Mouse (Mus musculus): Measurements from ENCODE around the gene Pkdcc. TPM values are rescaled to one million over a fixed set of nuclear protein-coding genes. Genes with fewer than 3 reads are reported as not detected.

Pkdcc gene
- 7.1 and 10.8 TPM in 2 replicates for polyA plus RNA-seq (2016; fragmentation: Nextera tagmentation; extraction: Ambion mirVana)

DNA sequence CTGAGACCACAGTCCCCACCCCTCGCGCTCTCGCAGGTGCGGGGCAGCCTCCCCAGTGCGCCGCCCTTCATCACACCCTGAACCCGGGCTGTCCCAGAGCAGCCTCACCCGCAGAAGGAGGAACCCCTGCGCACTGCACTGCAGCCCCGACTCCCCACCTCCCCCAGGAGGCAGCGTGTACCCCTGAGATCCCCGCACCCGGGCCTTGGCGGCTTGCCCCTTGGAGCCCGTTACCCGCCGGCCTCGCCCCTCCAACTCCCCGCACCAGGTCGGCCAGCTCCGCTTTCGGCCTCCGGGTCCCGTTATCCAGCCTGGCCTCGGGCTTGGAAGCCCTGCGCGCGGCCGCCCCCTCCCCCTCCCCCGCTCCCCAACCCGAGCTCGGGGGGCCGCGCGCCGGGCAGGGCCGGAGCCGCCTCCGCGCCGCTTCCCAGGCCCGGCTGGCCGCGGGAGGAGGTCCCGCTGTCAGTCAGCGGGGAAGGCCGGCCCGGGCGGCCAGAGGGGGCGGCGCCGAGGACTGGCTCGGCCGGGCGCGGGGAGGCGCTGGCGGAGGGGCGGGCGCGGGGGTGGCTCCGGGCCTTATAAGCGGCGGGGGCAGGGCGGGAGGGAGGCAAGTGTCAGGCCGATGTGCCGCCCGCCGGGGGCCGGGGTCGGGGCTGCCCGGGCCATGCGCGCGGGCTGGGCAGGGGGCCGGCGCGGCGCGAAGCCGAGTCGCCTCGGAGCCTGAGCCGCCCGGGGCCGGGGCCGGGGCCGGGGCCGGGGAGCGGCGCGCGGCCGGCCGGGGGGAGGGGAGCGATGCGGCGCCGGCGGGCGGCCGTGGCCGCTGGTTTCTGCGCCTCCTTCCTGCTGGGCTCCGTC lies at the start of gene Pkdcc:
Pkdcc (plus strand) TSS at position 619 of the 855 bp plus-strand sequence.
- Histone ChIP-seq H3K27ac (peak within 1 kb of the TSS; percentile 87), H3K4me2 (peak within 1 kb of the TSS; percentile 96), H3K4me1 (peaks cover 59% of the 10 kb centered on the region), H3K9ac (peak within 1 kb of the TSS; percentile 87), H3K4me3 (replicated peaks) (peak within 1 kb of the TSS; percentile 69), H3K9me3 (no peaks in the 10 kb centered on the region), H3K36me3 (replicated peaks) (no peaks in the 10 kb centered on the region), H3K27me3 (peaks cover 56% of the 10 kb centered on the region)
- WGBS, result under 1% methylated on average over 53 of the region's 105 CpGs
- peak; percentile 90 for ATAC-seq (ENCODE audit: low FRiP score)

DNA sequence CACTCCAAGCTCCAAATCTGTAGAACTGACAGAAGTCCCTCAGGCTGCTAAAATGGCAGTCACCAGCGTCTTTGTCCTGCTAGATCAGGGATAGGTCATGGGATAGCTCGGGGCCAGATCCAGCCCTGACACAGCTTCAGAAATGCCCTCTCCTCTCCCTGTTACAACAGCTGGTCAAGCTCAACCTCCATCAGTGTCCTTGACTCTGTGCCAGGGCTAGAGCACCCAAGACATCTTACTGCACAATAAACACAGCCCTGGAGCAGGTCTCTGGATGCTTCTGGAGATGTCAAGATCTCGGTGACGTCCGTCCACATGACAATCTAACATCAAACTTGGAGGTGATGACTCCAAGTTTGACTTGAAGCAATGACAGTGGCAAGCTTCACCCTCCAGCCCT lies 48.9 kb upstream of the Pkdcc start:
- no peak overlapping the region for H3K9ac ChIP-seq
- peaks cover 4% of the 10 kb centered on the region; the same call in 1 of the 2 replicates for H3K9me3 ChIP-seq
- no peak overlapping the region for H3K4me3 ChIP-seq (replicated peaks)
- H3K4me2 ChIP-seq, result no peak overlapping the region
- whole genome bisulfite sequencing, result 83% methylated on average over 5 of the region's 5 CpGs
- ATAC-seq (ENCODE audit: low FRiP score), result no peak
- H3K4me1 ChIP-seq, result peaks cover 22% of the 10 kb centered on the region
- H3K36me3 ChIP-seq (replicated peaks), result no peaks in the 10 kb centered on the region
- no peak overlapping the region for H3K27ac ChIP-seq
- H3K27me3 ChIP-seq, result peaks cover 9% of the 10 kb centered on the region

DNA sequence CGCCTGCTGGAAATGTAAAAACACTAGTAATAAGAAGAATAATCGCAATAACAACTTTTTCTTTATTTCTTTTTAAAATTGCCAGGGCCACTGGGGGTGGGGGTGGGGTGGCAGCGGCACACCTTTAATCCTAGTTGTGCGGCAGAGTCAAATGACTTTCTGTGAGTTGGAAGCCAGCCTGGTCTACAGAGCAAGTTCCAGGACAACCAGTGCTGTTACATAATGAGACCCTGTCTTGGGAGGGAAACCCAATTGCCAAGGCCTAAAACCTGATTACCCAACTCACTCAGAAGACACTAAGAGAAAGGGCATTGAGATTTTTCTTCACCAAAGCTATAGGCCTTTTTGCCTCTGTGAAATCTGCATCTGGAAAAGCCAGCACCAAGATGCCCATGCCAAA lies 38.9 kb upstream of the Pkdcc start:
- H3K27ac ChIP-seq, result no peak overlapping the region

DNA sequence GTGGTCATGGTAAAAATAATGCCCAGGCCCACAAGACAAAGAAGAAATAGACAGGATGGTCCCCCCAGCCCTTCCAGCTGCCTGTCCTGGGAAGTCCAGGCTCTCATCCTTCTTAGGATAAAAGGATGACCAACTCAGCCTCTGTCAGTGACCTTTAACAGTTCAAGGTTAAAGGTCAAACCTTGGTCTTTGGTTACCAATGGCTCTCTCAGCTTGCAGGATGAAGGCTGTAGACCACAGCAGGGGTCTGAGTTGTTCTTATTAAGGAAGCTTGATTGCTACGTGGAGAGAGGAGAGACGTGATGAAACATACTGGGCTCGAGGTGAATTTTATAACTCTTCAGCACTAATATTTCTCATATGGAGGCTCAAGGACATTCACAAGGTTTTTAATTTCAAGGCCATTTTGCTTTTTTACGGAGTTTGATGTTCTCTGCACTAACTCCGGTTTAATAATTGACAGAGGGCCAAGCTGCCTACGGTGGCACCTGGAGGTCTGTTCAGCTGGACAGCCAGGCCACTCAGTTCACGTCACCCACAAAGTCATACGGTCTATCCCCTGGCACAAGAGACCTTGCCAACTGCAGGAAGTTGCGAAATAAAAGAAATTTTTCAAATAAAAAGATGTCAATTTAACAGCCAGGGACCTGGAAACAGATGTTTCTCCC lies 36.5 kb upstream of the Pkdcc start:
- ATAC-seq (ENCODE audit: low FRiP score), result no peak

More for the DNA sequence above, 38.9 kb upstream of the Pkdcc start:
- H3K4me3 ChIP-seq (replicated peaks), result no peak overlapping the region
- no peak overlapping the region for H3K9ac ChIP-seq
- WGBS, result 83% methylated on average over 4 of the region's 4 CpGs
- peaks cover 6% of the 10 kb centered on the region; the same call in 1 of the 2 replicates for H3K4me1 ChIP-seq
- no peaks in the 10 kb centered on the region for H3K27me3 ChIP-seq
- no peak overlapping the region for H3K4me2 ChIP-seq
- no peak for ATAC-seq (ENCODE audit: low FRiP score)
- H3K9me3 ChIP-seq, result peaks cover 9% of the 10 kb centered on the region; the same call in 1 of the 2 replicates
- no peaks in the 10 kb centered on the region for H3K36me3 ChIP-seq (replicated peaks)

DNA sequence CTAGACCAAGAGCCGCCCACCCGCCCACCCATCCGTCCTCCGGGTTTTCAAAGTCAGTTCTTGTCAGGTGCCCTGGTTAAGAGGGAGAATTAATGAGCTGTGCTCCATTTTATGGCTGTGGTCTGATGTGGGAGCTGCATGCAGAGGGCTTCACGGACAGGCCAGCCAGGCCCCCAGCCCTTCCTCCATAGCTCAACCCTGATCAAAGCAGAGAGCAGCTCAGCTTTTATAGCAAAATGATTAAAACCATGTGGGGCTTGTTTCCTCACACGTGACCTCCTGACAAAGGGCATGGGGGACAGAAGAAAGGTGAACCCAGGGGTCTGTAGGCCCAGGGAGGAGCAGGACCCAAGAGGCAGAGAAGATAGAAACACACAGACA lies 36.0 kb upstream of the Pkdcc start:
- WGBS, result 65% methylated on average over 6 of the region's 6 CpGs
- Histone ChIP-seq H3K9me3 (no peaks in the 10 kb centered on the region), H3K4me2 (no peak overlapping the region), H3K27ac (0 out of 2 replicates have a peak overlapping the region, but pooled peaks have one; percentile 8), H3K27me3 (no peaks in the 10 kb centered on the region), H3K9ac (no peak overlapping the region), H3K36me3 (replicated peaks) (no peaks in the 10 kb centered on the region), H3K4me3 (replicated peaks) (no peak overlapping the region), H3K4me1 (peaks cover 6% of the 10 kb centered on the region; the same call in 1 of the 2 replicates)
- ATAC-seq (ENCODE audit: low FRiP score), result no peak

More for the DNA sequence above, 36.5 kb upstream of the Pkdcc start:
- no peaks in the 10 kb centered on the region for H3K27me3 ChIP-seq
- 73% methylated on average over 9 of the region's 9 CpGs for WGBS
- H3K4me3 ChIP-seq (replicated peaks), result no peak overlapping the region
- no peaks in the 10 kb centered on the region for H3K36me3 ChIP-seq (replicated peaks)
- no peak overlapping the region for H3K27ac ChIP-seq
- peaks cover 6% of the 10 kb centered on the region; the same call in 1 of the 2 replicates for H3K4me1 ChIP-seq
- H3K9ac ChIP-seq, result no peak overlapping the region
- no peaks in the 10 kb centered on the region for H3K9me3 ChIP-seq
- H3K4me2 ChIP-seq, result no peak overlapping the region

DNA sequence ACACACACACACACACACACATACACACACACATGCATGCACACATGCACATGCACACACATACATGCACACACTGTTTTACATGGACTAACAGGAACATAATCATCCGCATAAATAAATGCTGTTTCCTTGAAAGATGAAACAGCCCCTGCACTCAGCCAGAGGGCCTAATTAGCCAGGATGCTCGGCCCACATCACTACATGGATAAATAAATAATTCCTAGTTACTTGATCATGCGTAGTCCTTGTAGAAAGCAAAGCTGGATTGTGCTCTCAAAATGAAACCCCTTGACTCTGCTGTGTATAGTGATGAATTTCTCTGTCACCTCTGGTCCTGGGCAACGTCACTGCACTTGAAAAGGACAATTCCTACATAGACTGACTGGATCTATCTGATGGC lies 35.5 kb upstream of the Pkdcc start:
- no peaks in the 10 kb centered on the region for H3K27me3 ChIP-seq
- H3K4me2 ChIP-seq, result no peak overlapping the region
- no peak for ATAC-seq (ENCODE audit: low FRiP score)
- 65% methylated on average over 4 of the region's 4 CpGs for WGBS
- H3K4me1 ChIP-seq, result peaks cover 6% of the 10 kb centered on the region; the same call in 1 of the 2 replicates
- no peak overlapping the region for H3K9ac ChIP-seq
- H3K9me3 ChIP-seq, result no peaks in the 10 kb centered on the region
- no peak overlapping the region for H3K27ac ChIP-seq
- no peak overlapping the region for H3K4me3 ChIP-seq (replicated peaks)
- no peaks in the 10 kb centered on the region for H3K36me3 ChIP-seq (replicated peaks)

DNA sequence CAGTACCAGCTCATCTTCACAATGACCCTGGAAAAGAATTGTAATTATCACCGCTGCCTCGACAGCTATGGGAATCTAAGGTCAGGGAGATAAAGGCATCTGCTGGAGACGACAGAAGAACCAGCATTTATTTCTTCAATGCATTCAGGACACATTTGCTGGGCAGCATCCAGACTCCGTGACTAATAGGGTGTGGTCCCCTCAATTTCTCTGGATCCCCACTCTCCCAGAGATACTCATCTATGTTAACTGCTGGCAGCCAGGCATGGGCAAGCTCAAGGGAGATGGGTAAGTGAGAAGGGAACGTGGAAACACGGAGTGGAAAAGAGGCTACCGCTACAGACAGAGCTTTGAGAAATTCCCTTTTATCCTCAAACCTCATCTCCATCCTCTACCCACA lies 34.0 kb upstream of the Pkdcc start:
- Histone ChIP-seq H3K4me1 (peaks cover 6% of the 10 kb centered on the region; the same call in 1 of the 2 replicates), H3K9me3 (0 out of 2 replicates have a peak, but pooled peaks cover 3% of the 10 kb centered on the region), H3K36me3 (replicated peaks) (no peaks in the 10 kb centered on the region), H3K27me3 (no peaks in the 10 kb centered on the region), H3K4me2 (no peak overlapping the region), H3K4me3 (replicated peaks) (no peak overlapping the region), H3K9ac (no peak overlapping the region), H3K27ac (no peak overlapping the region)
- 89% methylated on average over 7 of the region's 7 CpGs for WGBS
- ATAC-seq (ENCODE audit: low FRiP score), result no peak

DNA sequence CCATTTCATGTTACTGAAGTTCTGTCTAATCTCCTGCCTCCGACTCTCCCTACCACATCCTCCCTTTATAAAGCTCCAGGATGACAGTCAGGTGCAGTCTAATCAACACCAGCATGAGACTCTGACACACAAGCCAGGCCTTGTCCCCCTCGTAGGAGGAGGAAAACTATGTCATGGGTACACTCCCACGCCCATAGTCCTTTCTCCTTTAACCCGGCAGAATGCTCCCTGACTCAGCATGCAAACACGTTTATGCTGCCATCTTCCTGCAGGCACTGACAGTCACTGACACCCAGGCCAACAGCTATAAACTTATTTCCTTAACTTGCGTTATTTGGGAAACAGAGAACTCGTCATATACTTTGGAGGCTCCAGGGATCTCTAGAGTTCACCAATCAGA lies 33.5 kb upstream of the Pkdcc start:
- Histone ChIP-seq H3K36me3 (replicated peaks) (no peaks in the 10 kb centered on the region), H3K4me2 (no peak overlapping the region), H3K27me3 (no peaks in the 10 kb centered on the region), H3K4me3 (replicated peaks) (no peak overlapping the region), H3K27ac (no peak overlapping the region), H3K4me1 (peaks cover 6% of the 10 kb centered on the region; the same call in 1 of the 2 replicates), H3K9me3 (0 out of 2 replicates have a peak, but pooled peaks cover 3% of the 10 kb centered on the region), H3K9ac (no peak overlapping the region)
- 82% methylated on average over 7 of the region's 7 CpGs for WGBS
- ATAC-seq (ENCODE audit: low FRiP score), result no peak

DNA sequence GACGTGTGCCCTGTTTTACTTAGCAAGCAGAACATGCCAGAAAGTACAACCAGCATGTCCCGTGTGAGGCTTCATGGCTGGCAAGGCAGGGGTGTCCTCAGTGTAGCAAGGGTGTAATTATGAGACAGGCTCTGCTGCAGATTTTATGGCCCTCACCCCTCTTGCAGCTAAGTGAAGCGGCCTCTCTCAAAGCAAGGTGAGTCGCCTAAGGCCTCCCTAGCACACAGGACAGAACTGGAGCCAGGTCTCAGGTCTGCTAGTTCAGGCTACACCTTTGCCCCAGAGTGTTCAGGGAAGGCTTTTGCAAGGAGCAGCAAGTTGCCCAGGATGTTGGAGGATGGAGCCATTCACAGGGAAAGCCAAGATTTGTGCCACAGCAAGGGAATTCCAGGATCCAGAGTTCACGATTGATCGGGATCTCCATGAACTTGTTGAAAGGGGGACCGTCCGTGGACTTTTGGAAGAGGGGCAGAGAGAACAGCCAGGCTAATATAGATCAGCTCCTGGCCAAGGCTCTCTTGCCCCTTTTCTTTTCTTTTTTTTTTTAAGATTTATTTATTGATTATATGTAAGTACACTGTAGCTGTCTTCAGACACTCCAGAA lies 32.9 kb upstream of the Pkdcc start:
- 0 out of 2 replicates have a peak, but pooled peaks cover 3% of the 10 kb centered on the region for H3K9me3 ChIP-seq
- no peak overlapping the region for H3K4me3 ChIP-seq (replicated peaks)
- H3K4me1 ChIP-seq, result peaks cover 6% of the 10 kb centered on the region; the same call in 1 of the 2 replicates
- H3K9ac ChIP-seq, result no peak overlapping the region
- 87% methylated on average over 8 of the region's 8 CpGs for WGBS
- H3K27me3 ChIP-seq, result no peaks in the 10 kb centered on the region
- no peaks in the 10 kb centered on the region for H3K36me3 ChIP-seq (replicated peaks)
- no peak for ATAC-seq (ENCODE audit: low FRiP score)
- H3K4me2 ChIP-seq, result no peak overlapping the region
- H3K27ac ChIP-seq, result no peak overlapping the region

DNA sequence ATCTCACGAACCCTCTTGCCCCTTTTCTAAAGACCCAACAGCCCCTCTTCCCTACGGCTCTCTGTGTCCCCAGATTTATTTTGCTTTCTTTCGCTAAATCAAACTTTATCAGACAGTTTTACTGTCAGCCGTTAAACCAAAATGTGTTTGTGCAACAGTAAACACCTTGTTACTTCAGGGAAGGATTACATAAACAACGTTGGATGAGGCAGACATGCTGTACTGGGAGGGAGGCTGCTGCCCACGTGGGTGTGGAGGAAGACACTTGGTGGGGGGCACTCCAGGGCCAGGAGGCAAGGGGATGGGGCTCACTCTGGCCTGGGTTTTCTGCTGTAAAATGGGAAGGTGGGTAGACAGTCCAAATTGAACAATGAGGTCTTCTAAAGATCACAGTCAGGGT lies 32.3 kb upstream of the Pkdcc start:
- H3K4me3 ChIP-seq (replicated peaks), result no peak overlapping the region
- H3K9me3 ChIP-seq, result 0 out of 2 replicates have a peak, but pooled peaks cover 3% of the 10 kb centered on the region
- H3K4me1 ChIP-seq, result peaks cover 6% of the 10 kb centered on the region; the same call in 1 of the 2 replicates
- 84% methylated on average over 6 of the region's 6 CpGs for WGBS
- no peak overlapping the region for H3K4me2 ChIP-seq
- H3K9ac ChIP-seq, result no peak overlapping the region
- ATAC-seq (ENCODE audit: low FRiP score), result no peak
- H3K36me3 ChIP-seq (replicated peaks), result no peaks in the 10 kb centered on the region
- H3K27me3 ChIP-seq, result no peaks in the 10 kb centered on the region
- H3K27ac ChIP-seq, result no peak overlapping the region

DNA sequence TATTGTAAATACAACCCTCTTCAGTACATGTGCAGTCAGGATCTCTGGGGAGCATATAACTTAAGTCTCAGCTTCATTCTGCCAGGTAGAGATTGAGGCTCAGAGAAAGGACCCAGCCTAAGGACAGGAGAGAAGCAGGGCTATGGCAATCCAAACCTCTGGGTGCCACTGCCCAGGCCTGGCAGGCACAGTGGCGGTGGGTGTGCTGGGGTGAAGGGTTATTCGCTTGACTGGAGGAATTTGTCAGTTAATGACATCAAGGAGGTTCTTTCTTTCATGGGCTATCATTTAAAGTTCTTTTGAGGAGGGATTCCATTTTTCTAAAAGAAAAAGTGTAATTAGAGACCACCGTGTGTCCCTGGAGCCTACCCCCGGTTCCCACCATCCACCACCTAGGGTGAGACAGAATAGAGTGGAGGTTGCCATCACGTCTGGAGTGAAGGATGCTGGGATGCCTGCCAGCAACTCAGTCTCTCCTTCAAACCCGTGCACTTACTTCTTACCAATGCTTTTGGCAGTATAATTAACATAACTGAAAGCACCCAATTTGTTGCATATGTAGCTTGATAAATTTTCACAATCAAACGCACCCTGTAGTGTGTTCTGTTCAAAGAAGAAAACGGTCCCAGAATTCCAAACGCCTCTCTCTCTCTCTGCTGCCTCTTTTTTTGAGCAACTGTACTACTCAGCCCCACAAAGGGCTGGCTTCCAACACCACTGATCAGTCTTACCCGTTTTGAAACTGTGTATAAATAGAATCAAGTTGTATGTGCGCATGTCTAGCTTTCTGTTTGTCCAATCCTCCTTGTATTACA lies 27.1 kb upstream of the Pkdcc start:
- no peak overlapping the region for H3K4me3 ChIP-seq (replicated peaks)
- ATAC-seq (ENCODE audit: low FRiP score), result peak; percentile 96
- 20% methylated on average over 11 of the region's 11 CpGs for WGBS

More for the DNA sequence above, 27.1 kb upstream of the Pkdcc start:
- Histone ChIP-seq H3K9ac (no peak overlapping the region), H3K36me3 (replicated peaks) (no peaks in the 10 kb centered on the region), H3K27ac (peak overlapping the region; percentile 62), H3K9me3 (0 out of 2 replicates have a peak, but pooled peaks cover 3% of the 10 kb centered on the region), H3K4me2 (no peak overlapping the region), H3K4me1 (peaks cover 8% of the 10 kb centered on the region), H3K27me3 (no peaks in the 10 kb centered on the region)
